Mouse (Mus musculus): Measurements from ENCODE around the gene Mrpl58. TPM values are rescaled to one million over a fixed set of nuclear protein-coding genes. Genes with fewer than 3 reads are reported as not detected.
"Not testable (repeated sequence)": the region's sequence is repeated elsewhere in the genome, so short reads cannot be mapped to it uniquely, and the experiment has no call there.

Gene Mrpl58
- polyA plus RNA-seq, 1 experiment, result 129 TPM

- no peak for DNase-seq (ENCODE audit: extremely low spot score in 1 of 2, low spot score in 1 of 2)
Measured at GRCm38 (mm10) chr11:115453306-115453705, 49.8 kb downstream of the Mrpl58 start.

GRCm38 (mm10) chr11:115454822-115455221 lies 51.3 kb downstream of the Mrpl58 start:
- not testable (repeated sequence) for DNase-seq (ENCODE audit: extremely low spot score in 1 of 2, low spot score in 1 of 2)

- DNase-seq (ENCODE audit: extremely low spot score in 1 of 2, low spot score in 1 of 2), result no peak
Measured at GRCm38 (mm10) chr11:115455619-115456018, 52.1 kb downstream of the Mrpl58 start.

GRCm38 (mm10) chr11:115456182-115456581 lies 52.6 kb downstream of the Mrpl58 start:
- DNase-seq (ENCODE audit: extremely low spot score in 1 of 2, low spot score in 1 of 2), result no peak

GRCm38 (mm10) chr11:115457405-115457804 lies 53.9 kb downstream of the Mrpl58 start:
- DNase-seq (ENCODE audit: extremely low spot score in 1 of 2, low spot score in 1 of 2), result no peak

- no peak for DNase-seq (ENCODE audit: extremely low spot score in 1 of 2, low spot score in 1 of 2)
Measured at GRCm38 (mm10) chr11:115460976-115461375, 57.4 kb downstream of the Mrpl58 start.

- DNase-seq (ENCODE audit: extremely low spot score in 1 of 2, low spot score in 1 of 2), result no peak
Measured at GRCm38 (mm10) chr11:115461846-115462242, 58.3 kb downstream of the Mrpl58 start.

Other genes starting within 250 kb of the Mrpl58 start
- gene Slc9a3r1, start 240.4 kb upstream of the Mrpl58 start, polyA plus RNA-seq (2012; rRNA removed), result 85.4 and 93.7 TPM in 2 replicates
- gene Tmem104, start 216.3 kb upstream of the Mrpl58 start, polyA plus RNA-seq (2012; rRNA removed), result 10.2 and 10.4 TPM in 2 replicates
- 36.2 and 36.9 TPM in 2 replicates for gene Nat9, start 215.9 kb upstream of the Mrpl58 start, polyA plus RNA-seq (2012; rRNA removed)
- gene Grin2c, start 136.5 kb upstream of the Mrpl58 start, polyA plus RNA-seq (2012; rRNA removed), result 55.1 and 55.6 TPM in 2 replicates
- gene Fdxr, start 126.7 kb upstream of the Mrpl58 start, polyA plus RNA-seq (2012; rRNA removed), result 33.1 and 34.4 TPM in 2 replicates
- 13.2 and 13.9 TPM in 2 replicates for gene Fads6, start 106.1 kb upstream of the Mrpl58 start, polyA plus RNA-seq (2012; rRNA removed)
- 14.6 and 19.2 TPM in 2 replicates for gene Otop2, start 96.6 kb upstream of the Mrpl58 start, polyA plus RNA-seq (2012; rRNA removed)
- gene Ush1g, start 81.7 kb upstream of the Mrpl58 start, polyA plus RNA-seq (2012; rRNA removed), result 7.8 and 8.6 TPM in 2 replicates
- gene Otop3, start 69.0 kb upstream of the Mrpl58 start, polyA plus RNA-seq (2012; rRNA removed), result 0.30 and 0.34 TPM in 2 replicates
- 97.9 and 106 TPM in 2 replicates for gene Hid1, start 36.0 kb upstream of the Mrpl58 start, polyA plus RNA-seq (2012; rRNA removed)
- gene Cdr2l, start 21.8 kb upstream of the Mrpl58 start, polyA plus RNA-seq (2012; rRNA removed), result 22.7 and 23.1 TPM in 2 replicates
- gene Atp5h, start 16.2 kb downstream of the Mrpl58 start, polyA plus RNA-seq (2012; rRNA removed), result 785 and 842 TPM in 2 replicates
- gene Kctd2, start 16.4 kb downstream of the Mrpl58 start, polyA plus RNA-seq (2012; rRNA removed), result 71.8 and 78.7 TPM in 2 replicates
- gene Trim80, start 36.8 kb downstream of the Mrpl58 start, polyA plus RNA-seq (2012; rRNA removed), result 0.06 and 0.17 TPM in 2 replicates
- 0.06 TPM in 1 of 2 replicates, not detected in the other for gene Slc16a5, start 58.7 kb downstream of the Mrpl58 start, polyA plus RNA-seq (2012; rRNA removed)
- 9.9 TPM in 2 replicates for gene Armc7, start 71.9 kb downstream of the Mrpl58 start, polyA plus RNA-seq (2012; rRNA removed)
- 73.9 and 74.9 TPM in 2 replicates for gene Nt5c, start 88.1 kb downstream of the Mrpl58 start, polyA plus RNA-seq (2012; rRNA removed)
- 209 and 216 TPM in 2 replicates for gene Jpt1, start 110.6 kb downstream of the Mrpl58 start, polyA plus RNA-seq (2012; rRNA removed)
- 365 and 405 TPM in 2 replicates for gene Sumo2, start 132.5 kb downstream of the Mrpl58 start, polyA plus RNA-seq (2012; rRNA removed)
- gene Nup85, start 160.7 kb downstream of the Mrpl58 start, polyA plus RNA-seq (2012; rRNA removed), result 71.0 and 72.9 TPM in 2 replicates
- 40.7 and 42.9 TPM in 2 replicates for gene Mrps7, start 200.2 kb downstream of the Mrpl58 start, polyA plus RNA-seq (2012; rRNA removed)
- 61.7 and 65.1 TPM in 2 replicates for gene Gga3, start 200.3 kb downstream of the Mrpl58 start, polyA plus RNA-seq (2012; rRNA removed)
- gene Mif4gd, start 209.2 kb downstream of the Mrpl58 start, polyA plus RNA-seq (2012; rRNA removed), result 36.3 and 38.9 TPM in 2 replicates
- gene Slc25a19, start 224.5 kb downstream of the Mrpl58 start, polyA plus RNA-seq (2012; rRNA removed), result 117 and 127 TPM in 2 replicates

Data from frontal cortex, adult 2 months (tissue).